Mouse (Mus musculus) heart, adult 11 months (tissue): Measurements from ENCODE around the gene Gsdma2.
"Not testable (repeated sequence)": the region's sequence is repeated elsewhere in the genome, so short reads cannot be mapped to it uniquely, and the experiment has no call there.

Source experiments
- DNase-seq: peaks from one replicate; pipeline ENCODE4 v3.0.0; 2022

Gene Gsdma2

DNA sequence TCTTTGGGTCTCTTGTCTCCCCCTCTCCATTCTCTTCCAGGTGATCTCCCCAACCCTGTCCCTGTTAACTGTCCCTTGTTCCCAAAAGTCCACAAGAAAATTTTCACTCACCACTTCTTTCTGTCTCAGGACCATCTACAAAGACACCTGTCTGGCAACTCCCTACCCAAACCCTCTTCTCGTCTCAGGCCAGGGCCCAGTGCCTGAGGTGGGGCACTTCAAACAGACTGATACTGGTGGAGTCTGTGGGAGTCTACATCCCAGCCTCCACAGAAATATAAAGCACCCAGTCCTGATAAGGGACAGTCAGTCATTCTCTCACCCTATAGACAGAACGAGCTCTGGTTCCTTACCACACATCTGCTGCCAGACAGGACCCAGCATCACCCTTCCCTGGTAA lies at the start of gene Gsdma2:
Gsdma2 (plus strand) TSS at position 301 of the 400 bp plus-strand sequence.
- peak; percentile 66 for DNase-seq

DNA sequence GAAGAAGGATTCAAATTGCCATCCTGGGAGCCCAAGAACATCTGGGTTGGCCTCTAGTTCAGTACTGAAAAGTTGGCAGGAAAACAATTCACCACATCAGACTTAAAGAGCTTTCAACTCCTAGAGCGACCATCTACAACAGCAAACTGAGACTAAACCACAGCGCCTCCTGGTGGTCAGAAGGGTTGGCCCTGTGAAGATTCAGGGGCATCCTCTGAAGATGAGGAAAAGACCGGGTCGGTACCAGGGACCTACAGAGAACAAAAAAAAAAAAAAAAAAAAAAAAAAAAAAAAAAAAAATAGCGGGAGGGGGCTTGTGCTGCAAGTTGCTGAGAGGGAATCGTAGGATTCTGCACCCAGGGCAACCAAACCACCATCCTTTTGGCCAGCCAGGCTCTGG lies 49.2 kb upstream of the Gsdma2 start:
- DNase-seq = peak; percentile 92

DNA sequence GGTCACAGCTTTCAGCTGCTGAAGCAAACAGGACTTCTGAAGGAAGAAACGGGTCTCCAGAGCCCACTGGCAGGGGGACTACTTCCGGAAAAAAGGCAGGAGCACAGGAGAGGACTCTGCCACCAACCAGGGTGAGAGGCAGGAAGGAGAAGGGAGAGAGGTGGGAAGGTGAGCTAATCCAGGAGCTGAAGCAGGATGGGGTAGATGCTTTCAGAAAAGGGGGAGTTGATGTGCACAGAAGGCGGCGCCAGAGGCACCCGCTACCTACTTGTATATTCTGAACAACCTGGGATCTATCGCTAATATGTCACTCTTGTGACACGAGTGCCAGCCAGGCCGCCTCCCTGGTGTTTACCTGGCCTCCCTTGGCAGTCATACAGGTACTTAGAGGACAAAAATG lies 48.6 kb upstream of the Gsdma2 start, which contains the start of gene Lrrc3c:
Lrrc3c (plus strand) TSS at position 301 of the 400 bp plus-strand sequence.
- peak; percentile 79 for DNase-seq

DNA sequence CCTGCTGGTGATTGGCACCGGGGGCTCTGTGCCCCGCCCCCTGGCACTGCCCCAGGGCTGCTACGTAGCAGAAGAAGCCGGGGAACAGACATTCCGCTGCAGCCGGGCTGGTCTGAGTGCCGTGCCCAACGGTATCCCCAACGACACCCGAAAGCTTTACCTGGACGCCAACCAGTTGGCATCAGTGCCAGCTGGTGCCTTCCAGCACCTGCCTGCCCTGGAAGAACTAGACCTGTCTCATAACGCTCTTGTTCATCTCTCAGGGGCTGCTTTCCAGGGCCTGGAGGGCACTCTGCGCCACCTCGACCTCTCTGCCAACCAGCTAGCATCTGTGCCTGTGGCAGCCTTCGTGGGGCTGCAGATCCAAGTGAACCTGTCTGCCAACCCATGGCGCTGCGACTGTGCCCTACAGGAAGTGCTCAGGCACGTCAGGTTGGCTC lies 47.7 kb upstream of the Gsdma2 start:
- DNase-seq = peak; percentile 87

DNA sequence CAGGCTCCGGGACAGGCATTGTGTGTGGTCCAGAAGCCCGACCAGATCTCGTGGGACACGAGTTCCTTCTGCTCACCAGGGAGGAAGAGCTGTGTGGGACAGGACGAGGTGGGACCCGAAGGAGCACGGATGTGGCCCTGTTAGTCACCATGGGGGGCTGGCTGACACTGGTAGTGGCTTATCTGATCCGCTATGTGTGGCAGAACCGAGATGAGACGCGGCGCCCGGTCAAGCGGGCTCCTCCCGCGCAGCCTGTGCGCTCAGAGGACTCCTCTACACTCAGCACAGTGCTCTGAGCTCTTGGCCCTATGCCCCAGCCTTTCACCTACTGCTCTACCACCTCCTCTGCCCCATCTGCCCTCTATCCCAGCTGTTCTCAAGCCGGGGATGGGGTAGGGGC lies 47.3 kb upstream of the Gsdma2 start:
- DNase-seq = peak; percentile 91

DNA sequence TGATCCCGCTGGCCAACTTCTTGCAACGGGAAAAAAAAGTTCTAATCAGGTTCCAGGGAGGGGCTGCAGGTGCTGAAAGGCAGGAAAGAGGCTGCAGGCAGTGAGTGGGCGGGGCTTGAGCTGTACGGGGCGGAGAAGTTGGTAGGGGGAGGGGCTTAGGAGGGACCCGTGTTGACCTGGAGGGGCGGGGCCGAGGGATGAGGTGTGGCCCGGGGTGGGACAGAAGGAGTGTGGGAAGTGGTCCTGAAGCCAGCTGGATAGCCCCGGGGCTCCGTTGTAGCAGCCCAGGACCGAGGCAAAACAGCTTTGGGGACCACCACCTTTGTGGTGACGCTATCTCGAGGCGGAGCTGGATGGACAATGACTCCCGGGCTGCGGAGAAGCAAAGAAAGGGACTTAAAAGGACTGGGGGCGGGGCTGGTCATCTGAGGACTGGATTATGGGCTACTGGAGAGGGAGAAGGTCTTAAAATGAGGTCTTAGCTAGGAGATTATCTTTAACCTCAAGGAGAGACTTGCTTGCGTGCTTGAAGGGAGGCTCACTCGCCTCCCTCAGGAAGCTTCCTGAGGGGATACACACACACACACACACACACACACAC lies 44.4 kb upstream of the Gsdma2 start:
- peak; percentile 76 for DNase-seq

DNA sequence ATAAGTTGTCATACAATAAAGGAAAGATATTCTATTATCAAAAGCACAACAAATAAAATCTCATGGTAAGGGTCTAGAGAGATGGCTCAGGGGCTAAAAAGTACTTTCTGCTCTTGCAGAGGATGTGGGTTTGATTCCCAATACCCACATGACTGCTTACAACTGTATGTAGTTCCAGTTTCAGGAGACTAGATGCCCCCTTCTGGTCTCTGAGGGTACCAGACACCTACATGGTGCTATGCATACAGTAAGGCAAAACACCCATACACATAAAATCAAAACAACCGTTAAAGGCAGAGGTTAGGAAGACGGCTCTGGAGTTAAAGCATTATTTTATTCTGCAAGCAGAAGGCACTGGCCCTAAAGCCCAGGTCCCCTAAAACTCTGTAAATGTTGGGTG lies 42.6 kb upstream of the Gsdma2 start:
- peak; percentile 33 for DNase-seq

DNA sequence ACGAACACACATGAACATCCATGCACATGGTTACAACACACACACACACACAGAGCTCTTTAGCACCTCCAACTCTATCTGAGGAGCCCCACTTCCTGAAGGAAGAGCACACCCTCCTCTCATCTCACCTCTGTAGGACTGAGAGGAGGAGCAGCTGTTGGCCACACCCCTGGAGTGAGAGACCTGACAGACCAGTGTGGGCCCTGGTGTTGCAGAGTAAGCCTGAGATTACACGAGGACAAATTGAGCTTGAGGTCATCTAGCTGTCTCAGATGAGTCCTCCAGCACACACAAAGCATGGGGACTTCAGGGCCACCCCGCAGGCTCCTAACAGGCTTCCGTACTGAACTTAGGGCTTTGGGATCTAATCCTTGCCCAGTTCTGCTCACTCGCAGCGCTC lies 41.6 kb upstream of the Gsdma2 start:
- peak; percentile 79 for DNase-seq

DNA sequence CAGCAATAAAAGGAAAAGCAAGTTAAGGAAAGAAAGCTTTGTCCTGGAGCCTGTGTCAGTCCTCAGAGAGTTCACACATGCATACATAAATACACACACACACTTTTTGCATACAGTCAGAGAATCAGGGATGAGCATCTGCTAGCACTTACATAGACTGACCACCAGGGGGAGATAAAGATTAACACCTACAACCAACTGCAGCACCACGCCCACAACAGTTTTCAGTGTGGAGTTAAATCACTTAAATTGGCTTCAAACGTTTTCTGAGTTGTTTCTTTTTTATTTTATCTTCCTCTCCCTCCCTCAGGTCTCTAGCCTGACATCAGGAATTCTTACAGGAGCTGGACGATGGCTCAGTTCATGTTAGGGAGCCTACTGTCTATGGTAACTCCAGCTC lies 39.8 kb upstream of the Gsdma2 start:
- DNase-seq = peak; percentile 73

DNA sequence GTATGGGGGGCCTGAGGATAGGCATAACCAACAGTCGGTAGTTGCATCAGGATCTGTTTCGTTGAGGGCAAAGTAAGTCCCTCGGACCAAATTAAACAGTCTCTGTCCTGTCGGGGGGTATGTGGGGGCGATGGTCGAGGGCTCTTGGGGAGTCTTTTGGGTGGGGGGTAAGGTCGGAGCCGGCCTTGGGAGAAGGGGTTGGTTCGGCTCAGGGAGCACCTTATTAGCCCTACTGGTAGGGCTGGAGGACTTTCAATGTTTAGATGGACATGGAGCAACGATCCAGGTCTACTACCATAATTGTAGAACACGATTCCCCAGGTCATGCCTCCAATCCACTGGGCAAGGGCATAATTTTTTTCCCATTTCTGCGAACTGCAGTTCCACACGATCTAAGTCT lies 25.8 kb upstream of the Gsdma2 start:
- peak; percentile 78 for DNase-seq

DNA sequence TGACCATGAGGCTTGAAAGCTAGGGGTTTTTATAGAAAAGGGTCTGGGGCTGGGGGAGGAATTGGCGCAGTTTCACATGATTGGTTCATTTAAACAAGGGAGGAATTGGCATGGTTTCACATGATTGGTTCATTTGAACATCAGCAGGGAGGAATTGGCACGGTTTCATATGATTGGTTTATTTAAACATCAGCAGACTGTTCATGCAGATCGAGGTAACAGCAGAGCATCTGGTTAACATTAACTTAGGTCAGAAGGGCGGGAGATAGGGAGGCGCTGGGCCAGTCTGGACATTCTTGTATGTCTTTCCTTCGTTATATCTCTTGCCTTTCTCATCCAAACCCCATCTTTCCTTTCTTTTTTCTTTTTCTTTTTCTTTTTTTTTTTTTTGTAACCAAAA lies 22.6 kb upstream of the Gsdma2 start:
- DNase-seq = not testable (repeated sequence)

DNA sequence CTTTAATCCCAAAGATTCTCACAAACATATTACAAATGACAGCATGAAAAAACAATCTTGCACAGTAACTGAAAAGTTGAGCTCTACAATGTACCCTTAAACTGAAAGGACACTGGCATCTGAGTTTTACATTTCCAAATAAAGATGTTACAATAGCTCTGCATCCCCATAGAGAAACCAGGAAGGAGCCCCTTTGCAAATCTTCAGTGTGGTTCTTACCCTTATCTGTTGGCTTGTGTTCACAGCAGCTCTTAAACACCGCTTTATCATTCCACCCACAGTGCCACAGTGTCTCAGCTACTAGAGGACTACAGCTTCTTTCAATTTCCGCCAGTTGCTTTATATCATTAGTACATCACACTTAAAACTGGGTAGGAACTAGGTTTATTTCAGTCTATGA lies 22.2 kb upstream of the Gsdma2 start:
- DNase-seq = not testable (repeated sequence)

DNA sequence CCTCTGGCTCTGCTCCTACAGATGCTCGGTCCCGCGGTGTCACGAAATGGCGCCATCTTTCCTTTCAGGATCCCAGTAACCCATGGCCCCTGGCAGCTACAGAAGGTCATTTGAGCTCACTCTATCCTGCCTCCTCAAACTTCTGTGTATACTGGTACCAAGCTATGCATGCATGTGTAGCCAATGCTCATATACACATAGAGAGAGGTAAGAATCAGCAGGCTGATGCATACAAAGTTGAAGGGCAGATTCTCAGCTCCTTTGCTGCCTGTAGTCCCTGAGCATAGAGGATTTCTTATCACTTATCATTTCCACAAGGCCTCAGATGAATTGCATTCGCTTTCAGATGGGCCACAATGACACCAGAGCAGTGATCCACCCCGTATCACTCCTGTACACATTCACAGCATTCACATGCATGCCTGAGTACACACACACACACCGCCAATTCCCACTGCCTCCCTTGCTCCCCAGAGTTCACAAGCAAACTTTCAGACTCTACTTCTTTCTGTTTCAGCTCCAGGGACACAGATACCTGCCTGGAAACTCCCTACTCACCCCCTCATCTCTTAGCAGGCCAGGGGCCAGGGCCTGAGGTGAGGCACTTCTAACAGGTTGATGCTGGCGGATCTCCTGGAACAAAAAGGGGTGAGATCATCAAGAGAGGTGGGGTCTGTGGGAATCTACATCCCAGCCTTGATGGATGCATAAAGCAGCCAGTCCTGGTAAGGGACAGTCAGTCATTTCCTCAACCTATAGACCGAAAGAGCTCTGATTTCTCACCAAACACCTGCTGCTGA lies 20.7 kb upstream of the Gsdma2 start, which contains the start of the genes Gm12355 and Gsdma3:
Gm12355 (minus strand) TSS at position 51 of the 800 bp plus-strand sequence.
Gsdma3 (plus strand) TSS at position 750 of the 800 bp plus-strand sequence.
- peak; percentile 71 for DNase-seq

DNA sequence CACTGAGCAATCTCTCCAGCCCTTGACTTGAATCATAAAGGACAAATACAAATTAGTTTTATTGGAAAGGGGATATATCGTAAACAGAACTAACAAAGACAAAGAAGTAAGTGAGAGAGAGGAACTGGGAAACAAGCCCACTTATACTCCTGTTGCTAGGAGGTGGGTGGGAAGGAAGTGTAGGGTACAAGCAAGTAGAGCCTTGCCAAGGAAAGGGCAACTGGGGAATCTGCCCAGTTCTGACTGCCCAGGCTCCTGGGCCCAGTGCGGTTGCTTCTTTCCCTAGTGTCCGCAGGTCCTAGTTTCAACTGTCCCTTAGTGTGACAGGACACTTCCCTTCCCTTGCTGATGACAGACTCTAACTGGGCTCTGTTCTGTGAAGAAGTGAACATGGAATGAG lies 17.9 kb upstream of the Gsdma2 start:
- DNase-seq = peak; percentile 70

DNA sequence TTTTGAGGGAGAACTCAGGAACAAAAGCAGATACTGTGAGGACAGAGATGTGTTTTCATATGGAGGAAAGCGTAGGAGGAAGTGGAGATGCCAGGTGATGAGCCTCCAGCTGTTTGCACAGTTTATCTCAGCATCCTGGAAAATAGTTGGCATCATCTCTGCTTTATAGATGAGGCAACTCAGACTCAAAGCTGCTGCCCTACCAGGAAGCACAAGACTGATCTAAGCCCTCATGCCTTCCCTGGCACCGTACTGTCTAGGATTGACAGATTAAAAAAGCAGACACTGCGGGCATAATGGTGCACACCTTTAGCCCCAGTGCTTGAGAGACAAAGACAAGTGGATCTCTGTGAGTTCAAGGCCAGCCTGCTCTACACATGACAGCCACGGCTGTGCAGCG lies 15.9 kb upstream of the Gsdma2 start:
- DNase-seq = no peak

DNA sequence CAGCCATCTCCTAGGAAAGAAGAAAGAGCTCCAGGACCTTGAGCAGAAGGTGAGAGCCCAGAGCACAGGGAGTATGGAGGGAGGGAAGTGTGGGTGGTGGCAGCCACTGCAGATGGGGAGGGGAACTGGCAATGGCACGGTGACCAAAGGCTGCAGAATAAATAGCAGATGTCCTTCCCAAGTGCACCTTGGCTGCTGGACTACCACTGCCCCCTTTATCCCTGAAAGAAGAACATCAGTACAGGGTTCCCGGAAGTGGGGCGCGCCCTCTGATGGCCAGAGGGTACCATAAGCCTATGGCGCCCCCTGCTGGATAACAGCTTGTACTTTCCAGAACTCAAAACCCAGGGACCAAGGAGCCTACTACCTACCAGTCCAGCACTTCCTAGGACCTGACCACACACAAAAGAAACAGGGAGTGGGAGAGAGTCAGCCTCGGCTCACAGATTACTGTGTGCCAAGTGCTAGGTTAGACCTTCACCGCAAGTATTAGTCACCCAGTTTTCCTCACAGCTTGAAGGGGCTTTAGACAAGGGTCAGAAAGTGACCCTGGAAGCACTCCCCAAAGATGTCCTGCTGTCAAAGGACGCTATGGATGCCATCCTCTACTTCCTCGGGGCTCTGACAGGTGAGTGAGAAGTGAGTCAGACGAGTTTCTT lies 11.1 kb upstream of the Gsdma2 start:
- DNase-seq = peak; percentile 73

DNA sequence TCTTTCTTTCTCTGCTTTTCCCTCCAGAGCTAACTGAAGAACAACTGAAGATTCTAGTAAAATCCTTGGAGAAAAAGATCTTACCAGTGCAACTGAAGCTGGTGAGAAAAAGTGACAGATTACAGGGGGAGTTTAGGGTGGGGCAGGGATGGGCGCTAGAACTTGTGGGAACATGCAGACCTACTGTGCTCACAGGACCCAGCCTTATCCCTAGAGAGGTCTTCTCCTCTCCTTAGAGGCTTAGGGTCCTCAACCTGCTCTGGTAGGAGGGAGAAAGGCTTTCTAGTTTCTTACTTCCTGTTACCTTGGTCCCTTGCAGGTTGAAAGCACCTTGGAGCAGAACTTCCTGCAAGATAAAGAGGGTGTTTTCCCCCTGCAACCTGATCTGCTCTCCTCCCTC lies 9.1 kb upstream of the Gsdma2 start:
- DNase-seq = peak; percentile 59

DNA sequence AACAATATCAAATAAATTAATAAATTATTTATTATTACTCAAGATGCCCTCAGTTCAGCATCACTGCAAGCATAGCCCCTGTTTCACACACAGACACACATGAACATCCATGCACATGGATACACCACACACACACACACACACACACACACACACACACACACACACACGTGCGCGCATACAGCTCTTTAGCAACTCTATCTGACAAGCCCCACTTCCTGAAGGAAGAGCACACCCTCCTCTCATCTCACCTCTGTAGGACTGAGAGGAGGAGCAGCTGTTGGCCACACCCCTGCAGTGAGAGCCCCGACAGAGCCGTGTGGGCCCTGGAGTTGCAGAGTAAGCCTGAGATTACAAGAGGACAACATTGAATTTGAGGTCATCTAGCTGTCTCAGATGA lies 6.5 kb upstream of the Gsdma2 start:
- DNase-seq = no peak

DNA sequence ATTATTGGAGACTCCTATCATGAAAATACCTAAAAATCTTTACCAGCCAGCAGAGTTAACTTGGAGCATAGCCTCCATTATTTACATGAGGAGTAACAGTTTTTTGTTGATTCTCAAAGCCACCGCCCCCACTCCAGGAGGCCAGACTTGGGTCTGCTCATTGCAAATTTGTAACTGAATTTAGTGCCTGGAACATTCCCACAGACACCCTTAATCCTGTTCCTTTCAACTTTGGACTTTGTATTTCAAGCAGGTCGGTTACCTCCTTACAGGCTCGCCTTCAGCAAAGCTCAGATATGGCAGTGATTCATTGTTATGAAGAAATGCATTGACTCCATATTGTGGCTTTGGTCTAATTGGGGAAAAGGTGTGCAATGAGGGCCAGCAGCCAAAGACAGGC lies 1.8 kb upstream of the Gsdma2 start:
- no peak for DNase-seq

DNA sequence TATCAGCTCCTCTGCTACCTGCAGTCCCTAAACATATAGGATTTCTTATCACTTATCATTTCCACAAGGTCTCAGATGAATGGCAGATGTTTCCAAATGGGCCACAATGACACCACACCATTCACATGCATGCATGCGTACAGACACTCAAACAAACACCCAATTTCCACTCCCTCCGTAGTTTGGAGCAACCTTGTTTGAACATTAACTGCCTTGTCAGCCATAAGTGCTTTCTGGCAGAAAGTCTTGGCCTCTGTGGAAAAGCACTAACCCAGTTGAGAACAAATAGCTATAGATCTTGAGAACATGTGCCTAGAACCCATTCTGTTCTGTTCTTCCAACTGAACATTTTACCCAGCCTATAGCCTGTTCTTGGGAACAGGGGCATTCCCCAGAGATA lies 613 bp upstream of the Gsdma2 start:
- DNase-seq = no peak

DNA sequence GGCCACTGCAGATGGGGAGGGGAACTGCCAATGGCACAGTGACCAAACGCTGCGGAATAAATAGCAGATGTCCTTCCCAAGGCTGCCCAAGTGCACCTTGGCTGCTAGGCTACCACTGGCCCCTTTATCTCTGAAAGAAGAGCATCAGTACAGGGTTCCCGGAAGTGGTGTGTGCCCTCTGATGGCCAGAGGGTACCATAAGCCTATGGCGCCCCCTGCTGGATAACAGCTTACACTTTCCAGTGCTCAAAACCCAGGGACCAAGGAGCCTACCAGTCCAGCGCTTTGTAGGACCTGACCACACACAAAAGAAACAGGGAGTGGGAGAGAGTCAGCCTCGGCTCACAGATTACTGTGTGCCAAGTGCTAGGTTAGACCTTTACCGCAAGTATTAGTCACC lies 8.5 kb downstream of the Gsdma2 start:
- DNase-seq = peak; percentile 92

DNA sequence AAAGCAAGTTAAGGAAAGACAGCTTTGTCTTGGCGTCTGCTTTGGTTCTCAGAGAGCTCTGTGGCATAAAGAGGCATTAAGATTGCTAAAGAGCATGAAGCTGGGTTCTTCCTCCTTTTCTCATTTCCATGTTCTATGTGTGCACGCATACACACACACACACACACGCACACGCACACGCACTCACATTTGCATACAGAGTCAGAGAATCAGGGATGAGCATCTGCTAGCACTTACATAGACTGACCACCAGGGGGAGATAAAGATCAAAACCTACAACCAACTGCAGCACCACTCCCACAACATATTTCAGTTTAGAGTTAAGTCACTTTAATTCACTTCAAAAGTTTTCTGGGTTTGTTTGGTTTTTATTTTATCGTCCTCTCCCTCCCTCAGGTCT lies 14.0 kb downstream of the Gsdma2 start:
- peak; percentile 91 for DNase-seq

DNA sequence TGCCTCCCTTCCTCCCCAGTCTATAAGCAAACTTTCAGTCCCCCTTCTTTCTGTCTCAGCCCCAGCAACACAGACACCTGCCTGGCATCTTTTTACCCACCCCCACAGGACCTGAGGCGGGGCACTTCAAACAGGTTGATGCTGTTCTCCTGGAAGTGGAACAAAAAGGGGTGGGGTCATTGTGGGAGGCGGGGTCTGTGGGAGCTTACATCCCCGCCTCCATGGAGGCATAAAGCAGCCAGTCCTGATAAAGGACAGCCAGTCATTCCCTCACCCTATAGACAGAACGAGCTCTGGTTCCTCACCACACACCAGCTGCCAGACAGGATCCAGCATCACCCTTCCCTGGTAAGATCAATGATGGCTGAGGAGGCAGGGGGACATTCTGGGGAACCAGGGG lies 17.5 kb downstream of the Gsdma2 start, which contains the start of gene Gsdma:
Gsdma (plus strand) TSS at position 261 of the 400 bp plus-strand sequence.
- no peak for DNase-seq

DNA sequence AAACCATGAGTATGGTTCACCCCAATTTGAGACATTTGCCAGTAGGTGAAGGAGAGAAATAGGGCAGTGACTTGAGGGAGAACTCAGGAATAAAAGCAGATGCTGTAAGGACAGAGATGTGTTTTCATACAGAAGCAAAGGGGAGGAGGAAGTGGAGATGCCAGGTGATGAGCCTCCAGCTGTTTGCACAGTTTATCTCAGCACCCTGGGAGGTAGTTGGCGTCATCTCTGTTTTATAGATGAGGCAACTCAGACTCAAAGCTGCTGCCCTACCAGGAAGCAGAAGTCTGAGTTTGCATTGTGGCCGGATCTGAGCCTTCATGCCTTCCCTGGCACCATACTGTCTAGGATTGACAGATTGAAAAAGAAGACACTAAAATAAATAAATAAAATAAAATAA lies 22.4 kb downstream of the Gsdma2 start:
- no peak for DNase-seq
